Mouse (Mus musculus): Measurements from ENCODE around the gene Cyp39a1. TPM values are rescaled to one million over a fixed set of nuclear protein-coding genes. Genes with fewer than 3 reads are reported as not detected.
A peak's percentile ranks its signal among the peaks of the same experiment; 100 is the strongest.

Gene Cyp39a1
- polyA plus RNA-seq, 1 experiment, result 5.3 TPM

DNA sequence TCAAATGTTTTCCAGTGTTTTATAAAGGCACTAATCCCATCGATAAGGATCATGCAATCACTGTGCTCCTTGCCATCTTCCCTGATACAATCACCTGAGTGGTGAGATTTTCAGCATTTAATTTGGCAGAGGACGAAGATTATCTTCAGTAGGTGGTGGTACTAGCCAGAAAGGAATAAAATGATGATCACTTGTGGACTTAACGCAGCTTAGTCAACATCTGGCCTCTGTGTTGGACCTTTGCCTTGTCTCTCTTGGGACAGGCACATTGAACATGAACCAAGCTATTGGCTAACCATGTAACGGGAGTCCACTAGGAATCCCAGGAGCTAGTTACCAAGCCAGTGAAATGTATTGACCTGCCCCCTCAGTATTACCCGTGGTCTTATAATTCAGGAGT is 17.4 kb downstream of the Cyp39a1 start:
- no peak for DNase-seq (ENCODE audit: low read depth)
- TF ChIP-seq POLR2A (IDR thresholded peaks at IDR 0.05; ENCODE audit: borderline replicate concordance, extremely low read depth, insufficient read depth, insufficient read length, poor library complexity, severe bottlenecking), result no peak
- TF ChIP-seq CTCF (IDR thresholded peaks at IDR 0.05; ENCODE audit: borderline replicate concordance, extremely low read depth, insufficient read depth, insufficient read length), result no peak

DNA sequence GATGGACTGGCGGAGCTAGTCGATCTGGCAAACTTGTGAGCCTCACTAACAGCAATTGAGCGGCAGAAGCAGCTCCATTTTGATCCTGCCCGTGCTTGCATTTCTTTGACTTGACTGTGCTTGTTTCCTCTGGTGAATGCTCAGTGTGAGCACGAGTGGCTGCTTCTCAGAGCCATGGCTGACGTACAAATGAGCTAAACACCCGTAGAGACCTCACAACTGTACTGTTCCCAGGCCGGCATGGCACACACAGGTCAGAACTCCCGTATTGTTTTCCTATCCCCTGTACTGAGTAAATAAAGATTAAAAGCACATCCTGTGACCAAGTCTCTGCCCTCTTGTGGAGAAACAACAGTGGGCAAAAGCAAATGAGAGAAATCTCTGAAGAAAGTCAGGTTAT is 22.4 kb downstream of the Cyp39a1 start:
- no peak for DNase-seq (ENCODE audit: low read depth)
- TF ChIP-seq POLR2A (IDR thresholded peaks at IDR 0.05; ENCODE audit: borderline replicate concordance, extremely low read depth, insufficient read depth, insufficient read length, poor library complexity, severe bottlenecking) (no peak), CTCF (IDR thresholded peaks at IDR 0.05; ENCODE audit: borderline replicate concordance, extremely low read depth, insufficient read depth, insufficient read length) (no peak)

DNA sequence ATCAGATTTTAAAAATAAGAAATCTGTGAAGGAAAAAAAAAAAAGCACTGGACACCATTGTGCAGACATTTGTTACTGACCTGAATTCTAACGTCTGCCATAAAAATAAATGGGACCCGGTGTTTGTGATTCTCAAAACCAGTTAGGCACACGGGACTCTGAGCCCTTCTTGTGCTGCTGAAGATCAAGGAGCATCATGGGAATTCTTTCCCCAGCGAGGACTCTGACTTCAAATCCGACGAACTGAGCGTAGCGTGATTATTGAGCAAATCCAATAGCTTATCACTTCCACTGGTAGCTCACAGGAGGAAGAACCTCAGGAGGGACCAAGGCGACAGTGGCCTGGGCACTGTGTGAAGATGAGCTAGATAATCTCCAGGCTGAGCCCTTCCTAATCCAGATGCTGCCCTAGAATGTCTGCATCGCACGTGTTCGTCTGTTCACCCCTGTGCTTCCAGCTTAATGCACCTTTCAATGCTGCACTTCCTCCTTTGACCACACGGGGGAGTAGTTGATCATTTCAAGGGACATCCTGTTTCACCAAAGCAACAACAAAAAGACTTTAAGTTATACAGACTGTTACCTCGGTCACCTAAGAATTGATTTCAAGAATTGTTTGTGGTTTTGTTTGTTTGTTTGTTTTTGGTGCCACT is 31.9 kb downstream of the Cyp39a1 start:
- peak; percentile 87 for DNase-seq (ENCODE audit: low read depth)
- TF ChIP-seq CTCF (IDR thresholded peaks at IDR 0.05; ENCODE audit: borderline replicate concordance, extremely low read depth, insufficient read depth, insufficient read length), result peak; percentile 91
- TF ChIP-seq POLR2A (IDR thresholded peaks at IDR 0.05; ENCODE audit: borderline replicate concordance, extremely low read depth, insufficient read depth, insufficient read length, poor library complexity, severe bottlenecking), result no peak

DNA sequence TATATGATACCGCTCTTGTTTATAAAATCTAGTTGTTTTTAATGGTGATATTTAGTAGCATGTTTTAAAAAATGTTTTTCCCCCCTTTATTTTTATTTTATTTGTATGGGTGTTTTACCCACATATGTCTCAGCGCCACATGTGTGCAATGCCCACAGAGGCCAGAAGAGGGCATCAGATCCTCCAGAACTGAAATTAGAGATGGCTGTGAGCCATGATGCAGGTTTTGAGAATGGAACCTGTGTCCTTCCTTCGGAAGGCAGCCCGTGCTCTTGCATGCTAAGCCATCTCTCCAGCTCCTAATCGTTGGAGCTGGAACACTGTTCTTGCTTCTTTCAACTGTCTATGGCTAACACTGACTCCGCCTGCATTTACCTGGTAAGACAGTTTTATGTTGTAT is 33.8 kb downstream of the Cyp39a1 start:
- peak; percentile 64 for DNase-seq (ENCODE audit: low read depth)
- TF ChIP-seq CTCF (IDR thresholded peaks at IDR 0.05; ENCODE audit: borderline replicate concordance, extremely low read depth, insufficient read depth, insufficient read length) (peak; percentile 75; the same call in 1 of the 2 replicates), POLR2A (IDR thresholded peaks at IDR 0.05; ENCODE audit: borderline replicate concordance, extremely low read depth, insufficient read depth, insufficient read length, poor library complexity, severe bottlenecking) (no peak)

- no peak for TF ChIP-seq CTCF (IDR thresholded peaks at IDR 0.05; ENCODE audit: borderline replicate concordance, extremely low read depth, insufficient read depth, insufficient read length)
- TF ChIP-seq POLR2A (IDR thresholded peaks at IDR 0.05; ENCODE audit: borderline replicate concordance, extremely low read depth, insufficient read depth, insufficient read length, poor library complexity, severe bottlenecking), result no peak
- no peak for DNase-seq (ENCODE audit: low read depth)
Observed at GRCm38 (mm10) chr17:43704216-43704930, 37.1 kb downstream of the Cyp39a1 start.

GRCm38 (mm10) chr17:43706749-43707148 is 39.5 kb downstream of the Cyp39a1 start:
- no peak for TF ChIP-seq POLR2A (IDR thresholded peaks at IDR 0.05; ENCODE audit: borderline replicate concordance, extremely low read depth, insufficient read depth, insufficient read length, poor library complexity, severe bottlenecking)
- TF ChIP-seq CTCF (IDR thresholded peaks at IDR 0.05; ENCODE audit: borderline replicate concordance, extremely low read depth, insufficient read depth, insufficient read length), result peak; percentile 0; the same call in 1 of the 2 replicates
- no peak for DNase-seq (ENCODE audit: low read depth)

GRCm38 (mm10) chr17:43707254-43707653 is 40.0 kb downstream of the Cyp39a1 start:
- peak; percentile 35 for DNase-seq (ENCODE audit: low read depth)
- TF ChIP-seq CTCF (IDR thresholded peaks at IDR 0.05; ENCODE audit: borderline replicate concordance, extremely low read depth, insufficient read depth, insufficient read length) (0 out of 2 replicates have a peak, but pooled peaks have one; percentile 1), POLR2A (IDR thresholded peaks at IDR 0.05; ENCODE audit: borderline replicate concordance, extremely low read depth, insufficient read depth, insufficient read length, poor library complexity, severe bottlenecking) (no peak)

GRCm38 (mm10) chr17:43711557-43712352 is 44.5 kb downstream of the Cyp39a1 start:
- DNase-seq (ENCODE audit: low read depth), result no peak

GRCm38 (mm10) chr17:43714191-43714590 is 47.0 kb downstream of the Cyp39a1 start:
- DNase-seq (ENCODE audit: low read depth), result no peak
- TF ChIP-seq POLR2A (IDR thresholded peaks at IDR 0.05; ENCODE audit: borderline replicate concordance, extremely low read depth, insufficient read depth, insufficient read length, poor library complexity, severe bottlenecking) (no peak), CTCF (IDR thresholded peaks at IDR 0.05; ENCODE audit: borderline replicate concordance, extremely low read depth, insufficient read depth, insufficient read length) (no peak)

More at GRCm38 (mm10) chr17:43711557-43712352, 44.5 kb downstream of the Cyp39a1 start:
- TF ChIP-seq CTCF (IDR thresholded peaks at IDR 0.05; ENCODE audit: borderline replicate concordance, extremely low read depth, insufficient read depth, insufficient read length) (no peak), POLR2A (IDR thresholded peaks at IDR 0.05; ENCODE audit: borderline replicate concordance, extremely low read depth, insufficient read depth, insufficient read length, poor library complexity, severe bottlenecking) (no peak)

DNA sequence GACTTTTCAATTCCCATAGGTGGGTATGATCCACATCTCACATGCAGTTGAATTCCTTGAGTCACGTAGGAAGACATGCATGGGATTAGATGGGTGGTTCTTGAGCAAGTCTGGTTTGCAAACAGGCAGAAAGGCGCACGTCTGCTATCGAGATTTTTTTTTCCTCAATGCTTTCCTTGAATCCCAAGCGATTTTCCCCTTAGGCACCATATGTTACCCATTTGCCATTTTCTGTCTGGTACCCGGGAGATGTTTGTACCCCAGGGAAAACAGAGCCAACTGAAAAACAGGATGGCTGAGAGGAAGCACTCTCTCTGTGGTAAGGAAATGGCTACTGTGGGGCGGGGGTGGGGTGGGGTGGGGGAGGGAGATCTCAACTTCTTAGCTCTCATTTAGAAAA is 49.4 kb downstream of the Cyp39a1 start:
- DNase-seq (ENCODE audit: low read depth), result peak; percentile 52
- TF ChIP-seq CTCF (IDR thresholded peaks at IDR 0.05; ENCODE audit: borderline replicate concordance, extremely low read depth, insufficient read depth, insufficient read length), result no peak
- no peak for TF ChIP-seq POLR2A (IDR thresholded peaks at IDR 0.05; ENCODE audit: borderline replicate concordance, extremely low read depth, insufficient read depth, insufficient read length, poor library complexity, severe bottlenecking)

- DNase-seq (ENCODE audit: low read depth), result no peak
- TF ChIP-seq CTCF (IDR thresholded peaks at IDR 0.05; ENCODE audit: borderline replicate concordance, extremely low read depth, insufficient read depth, insufficient read length) (no peak), POLR2A (IDR thresholded peaks at IDR 0.05; ENCODE audit: borderline replicate concordance, extremely low read depth, insufficient read depth, insufficient read length, poor library complexity, severe bottlenecking) (no peak)
Observed at GRCm38 (mm10) chr17:43719401-43719800, 52.2 kb downstream of the Cyp39a1 start.

Data from brain, embryonic 14.5 days (tissue).